Mouse (Mus musculus) ovary, postnatal 14 days (tissue): ENCODE results near the gene Sdcbp2.

Experiments
- DNase-seq: peaks from one replicate; pipeline ENCODE4 v3.0.0; 2022; ENCODE audit warnings: low spot score

Sdcbp2 gene

GRCm38 (mm10) chr2:151571873-151572700 lies at the start of gene Sdcbp2:
Gene Sdcbp2 (plus strand): TSS chr2:151572622.
- DNase-seq = no peak

- no peak for DNase-seq
These were observed 47.9 kb upstream of the Sdcbp2 start for GRCm38 (mm10) chr2:151524324-151525041.

GRCm38 (mm10) chr2:151525520-151525919 lies 46.9 kb upstream of the Sdcbp2 start:
- no peak for DNase-seq

- no peak for DNase-seq
These were observed 44.4 kb upstream of the Sdcbp2 start for GRCm38 (mm10) chr2:151528066-151528465.

- DNase-seq = no peak
These were observed 43.3 kb upstream of the Sdcbp2 start for GRCm38 (mm10) chr2:151529169-151529568.

- no peak for DNase-seq
These were observed 41.8 kb upstream of the Sdcbp2 start for GRCm38 (mm10) chr2:151530378-151531230.

- DNase-seq = no peak
These were observed 38.8 kb upstream of the Sdcbp2 start for GRCm38 (mm10) chr2:151533632-151534031.

- no peak for DNase-seq
These were observed 36.3 kb upstream of the Sdcbp2 start for GRCm38 (mm10) chr2:151535961-151536617.

- DNase-seq = peak; percentile 49
These were observed 35.8 kb upstream of the Sdcbp2 start for GRCm38 (mm10) chr2:151536618-151536974.

- no peak for DNase-seq
These were observed 33.8 kb upstream of the Sdcbp2 start for GRCm38 (mm10) chr2:151538646-151539045.

GRCm38 (mm10) chr2:151542323-151543062 lies 29.9 kb upstream of the Sdcbp2 start, which contains the start of gene Fkbp1a:
Gene Fkbp1a (plus strand): TSS chr2:151542483.
- DNase-seq = peak; percentile 97

- DNase-seq = no peak
These were observed 29.1 kb upstream of the Sdcbp2 start for GRCm38 (mm10) chr2:151543063-151543895.

GRCm38 (mm10) chr2:151544673-151545072 lies 27.7 kb upstream of the Sdcbp2 start:
- no peak for DNase-seq

GRCm38 (mm10) chr2:151546571-151546970 lies 25.9 kb upstream of the Sdcbp2 start:
- DNase-seq = no peak

- DNase-seq = no peak
These were observed 22.8 kb upstream of the Sdcbp2 start for GRCm38 (mm10) chr2:151549615-151550121.

- no peak for DNase-seq
These were observed 9.2 kb upstream of the Sdcbp2 start for GRCm38 (mm10) chr2:151562930-151563921.

- no peak for DNase-seq
These were observed 8.4 kb upstream of the Sdcbp2 start for GRCm38 (mm10) chr2:151564006-151564405.

- DNase-seq = no peak
These were observed 7.4 kb upstream of the Sdcbp2 start for GRCm38 (mm10) chr2:151564986-151565385.

GRCm38 (mm10) chr2:151566856-151567255 lies 5.6 kb upstream of the Sdcbp2 start:
- DNase-seq = no peak
